Mouse (Mus musculus): ENCODE data around the gene Carns1. TPM values are rescaled to one million over a fixed set of nuclear protein-coding genes. Genes with fewer than 3 reads are reported as not detected.

The Carns1 gene
- polyA plus RNA-seq, 1 experiment from 2014 or later, result 3.1 TPM

GRCm38 (mm10) chr19:4184976-4185975, 10.0 kb upstream of the Carns1 start:
- H3K4me2 ChIP-seq (ENCODE audit: low read depth, low read length), result no peak overlapping the region
- no peak overlapping the region; the same call in 1 of the 2 replicates for H3K27ac ChIP-seq (ENCODE audit: low read length)
- no peaks in the 10 kb centered on the region for H3K36me3 ChIP-seq (ENCODE audit: control insufficient read depth, insufficient read depth, low read length)
- peaks cover 8% of the 10 kb centered on the region for H3K4me1 ChIP-seq (ENCODE audit: control insufficient read depth, insufficient read depth, low read length)
- no peaks in the 10 kb centered on the region for H3K9me3 ChIP-seq (replicated peaks; ENCODE audit: control insufficient read depth, low read length)
- ATAC-seq (ENCODE audit: insufficient read depth, low FRiP score), result no peak
- WGBS, result 50% methylated on average over 15 of the region's 15 CpGs
- H3K4me3 ChIP-seq (replicated peaks; ENCODE audit: low read length), result no peak overlapping the region
- no peaks in the 10 kb centered on the region for H3K27me3 ChIP-seq (ENCODE audit: control insufficient read depth, insufficient read depth, low read length)
- H3K9ac ChIP-seq (ENCODE audit: low read length), result 0 out of 2 replicates have a peak overlapping the region, but pooled peaks have one; percentile 20

GRCm38 (mm10) chr19:4183689-4184088, 8.4 kb upstream of the Carns1 start:
- no peak overlapping the region for H3K4me3 ChIP-seq (replicated peaks; ENCODE audit: low read length)
- H3K27me3 ChIP-seq (ENCODE audit: control insufficient read depth, insufficient read depth, low read length), result no peaks in the 10 kb centered on the region
- no peak for ATAC-seq (ENCODE audit: insufficient read depth, low FRiP score)
- 81% methylated on average over 2 of the region's 2 CpGs for WGBS
- H3K36me3 ChIP-seq (ENCODE audit: control insufficient read depth, insufficient read depth, low read length), result no peaks in the 10 kb centered on the region
- H3K9ac ChIP-seq (ENCODE audit: low read length), result no peak overlapping the region
- H3K4me2 ChIP-seq (ENCODE audit: low read depth, low read length), result no peak overlapping the region
- peaks cover 8% of the 10 kb centered on the region for H3K4me1 ChIP-seq (ENCODE audit: control insufficient read depth, insufficient read depth, low read length)
- H3K9me3 ChIP-seq (replicated peaks; ENCODE audit: control insufficient read depth, low read length), result no peaks in the 10 kb centered on the region
- no peak overlapping the region for H3K27ac ChIP-seq (ENCODE audit: low read length)

GRCm38 (mm10) chr19:4181892-4182291, 6.6 kb upstream of the Carns1 start:
- peaks cover 8% of the 10 kb centered on the region for H3K4me1 ChIP-seq (ENCODE audit: control insufficient read depth, insufficient read depth, low read length)
- H3K9ac ChIP-seq (ENCODE audit: low read length), result no peak overlapping the region
- H3K4me3 ChIP-seq (replicated peaks; ENCODE audit: low read length), result no peak overlapping the region
- H3K4me2 ChIP-seq (ENCODE audit: low read depth, low read length), result no peak overlapping the region
- ATAC-seq (ENCODE audit: insufficient read depth, low FRiP score), result peak; percentile 64; the same call in 1 of the 2 replicates
- H3K27ac ChIP-seq (ENCODE audit: low read length), result no peak overlapping the region
- H3K36me3 ChIP-seq (ENCODE audit: control insufficient read depth, insufficient read depth, low read length), result no peaks in the 10 kb centered on the region
- 31% methylated on average over 3 of the region's 3 CpGs for WGBS
- no peaks in the 10 kb centered on the region for H3K27me3 ChIP-seq (ENCODE audit: control insufficient read depth, insufficient read depth, low read length)
- no peaks in the 10 kb centered on the region for H3K9me3 ChIP-seq (replicated peaks; ENCODE audit: control insufficient read depth, low read length)

GRCm38 (mm10) chr19:4180411-4180810, 5.1 kb upstream of the Carns1 start:
- peaks cover 12% of the 10 kb centered on the region for H3K4me1 ChIP-seq (ENCODE audit: control insufficient read depth, insufficient read depth, low read length)
- no peak overlapping the region for H3K4me3 ChIP-seq (replicated peaks; ENCODE audit: low read length)
- H3K36me3 ChIP-seq (ENCODE audit: control insufficient read depth, insufficient read depth, low read length), result no peaks in the 10 kb centered on the region
- H3K9me3 ChIP-seq (replicated peaks; ENCODE audit: control insufficient read depth, low read length), result no peaks in the 10 kb centered on the region
- no peak overlapping the region for H3K27ac ChIP-seq (ENCODE audit: low read length)
- 86% methylated on average over 7 of the region's 7 CpGs for WGBS
- ATAC-seq (ENCODE audit: insufficient read depth, low FRiP score), result no peak
- no peaks in the 10 kb centered on the region for H3K27me3 ChIP-seq (ENCODE audit: control insufficient read depth, insufficient read depth, low read length)
- H3K9ac ChIP-seq (ENCODE audit: low read length), result no peak overlapping the region
- H3K4me2 ChIP-seq (ENCODE audit: low read depth, low read length), result no peak overlapping the region

- Histone ChIP-seq H3K36me3 (ENCODE audit: control insufficient read depth, insufficient read depth, low read length) (no peaks in the 10 kb centered on the region), H3K9me3 (replicated peaks; ENCODE audit: control insufficient read depth, low read length) (no peaks in the 10 kb centered on the region), H3K4me2 (ENCODE audit: low read depth, low read length) (no peak overlapping the region), H3K27me3 (ENCODE audit: control insufficient read depth, insufficient read depth, low read length) (no peaks in the 10 kb centered on the region), H3K4me1 (ENCODE audit: control insufficient read depth, insufficient read depth, low read length) (peaks cover 19% of the 10 kb centered on the region), H3K4me3 (replicated peaks; ENCODE audit: low read length) (no peak overlapping the region), H3K27ac (ENCODE audit: low read length) (no peak overlapping the region), H3K9ac (ENCODE audit: low read length) (no peak overlapping the region)
- 67% methylated on average over 11 of the region's 11 CpGs for WGBS
- no peak for ATAC-seq (ENCODE audit: insufficient read depth, low FRiP score)
These were observed 2.4 kb downstream of the Carns1 start for GRCm38 (mm10) chr19:4172925-4173324.

- ATAC-seq (ENCODE audit: insufficient read depth, low FRiP score), result no peak
- Histone ChIP-seq H3K9me3 (replicated peaks; ENCODE audit: control insufficient read depth, low read length) (no peaks in the 10 kb centered on the region), H3K27me3 (ENCODE audit: control insufficient read depth, insufficient read depth, low read length) (no peaks in the 10 kb centered on the region), H3K27ac (ENCODE audit: low read length) (no peak overlapping the region), H3K4me3 (replicated peaks; ENCODE audit: low read length) (no peak overlapping the region), H3K4me1 (ENCODE audit: control insufficient read depth, insufficient read depth, low read length) (peaks cover 19% of the 10 kb centered on the region), H3K36me3 (ENCODE audit: control insufficient read depth, insufficient read depth, low read length) (no peaks in the 10 kb centered on the region), H3K9ac (ENCODE audit: low read length) (peak overlapping the region; percentile 3; the same call in 1 of the 2 replicates), H3K4me2 (ENCODE audit: low read depth, low read length) (no peak overlapping the region)
- WGBS, result 64% methylated on average over 13 of the region's 13 CpGs
These were observed 3.6 kb downstream of the Carns1 start for GRCm38 (mm10) chr19:4171393-4172290.

- 86% methylated on average over 10 of the region's 10 CpGs for WGBS
- Histone ChIP-seq H3K27me3 (ENCODE audit: control insufficient read depth, insufficient read depth, low read length) (no peaks in the 10 kb centered on the region), H3K4me3 (replicated peaks; ENCODE audit: low read length) (no peak overlapping the region), H3K36me3 (ENCODE audit: control insufficient read depth, insufficient read depth, low read length) (no peaks in the 10 kb centered on the region), H3K4me1 (ENCODE audit: control insufficient read depth, insufficient read depth, low read length) (peaks cover 19% of the 10 kb centered on the region), H3K27ac (ENCODE audit: low read length) (no peak overlapping the region), H3K4me2 (ENCODE audit: low read depth, low read length) (no peak overlapping the region), H3K9ac (ENCODE audit: low read length) (no peak overlapping the region), H3K9me3 (replicated peaks; ENCODE audit: control insufficient read depth, low read length) (no peaks in the 10 kb centered on the region)
- no peak for ATAC-seq (ENCODE audit: insufficient read depth, low FRiP score)
These were observed 4.4 kb downstream of the Carns1 start for GRCm38 (mm10) chr19:4170723-4171392.

GRCm38 (mm10) chr19:4169810-4170209, 5.5 kb downstream of the Carns1 start:
- Histone ChIP-seq H3K4me3 (replicated peaks; ENCODE audit: low read length) (peak overlapping the region; percentile 53), H3K9me3 (replicated peaks; ENCODE audit: control insufficient read depth, low read length) (no peaks in the 10 kb centered on the region), H3K27me3 (ENCODE audit: control insufficient read depth, insufficient read depth, low read length) (no peaks in the 10 kb centered on the region), H3K9ac (ENCODE audit: low read length) (peak overlapping the region; percentile 90), H3K36me3 (ENCODE audit: control insufficient read depth, insufficient read depth, low read length) (no peaks in the 10 kb centered on the region), H3K27ac (ENCODE audit: low read length) (peak overlapping the region; percentile 93), H3K4me2 (ENCODE audit: low read depth, low read length) (peak overlapping the region; percentile 97), H3K4me1 (ENCODE audit: control insufficient read depth, insufficient read depth, low read length) (peaks cover 12% of the 10 kb centered on the region; the same call in 1 of the 2 replicates)
- ATAC-seq (ENCODE audit: insufficient read depth, low FRiP score), result no peak; the same call in 1 of the 2 replicates
- WGBS, result 6% methylated on average over 27 of the region's 27 CpGs
